Mouse (Mus musculus) midbrain, embryonic 10.5 days (tissue): ENCODE data around the gene Efnb2. TPM values are rescaled to one million over a fixed set of nuclear protein-coding genes. Genes with fewer than 3 reads are reported as not detected.

Experiments used
- DNase-seq: peaks from one replicate; pipeline ENCODE4 v3.0.0-alpha.2; 2017; ENCODE audit warnings: low spot score
- H3K27ac ChIP-seq: fragments of 300-500 bp; sonication (generic); replicated peaks from 2 replicates; pipeline ENCODE4 v1.5.1; 2016; ENCODE audit warnings: mild to moderate bottlenecking
- H3K27me3 ChIP-seq: fragments of 300-500 bp; sonication (generic); 2 replicates; pipeline ENCODE4 v1.6.1; 2016; ENCODE audit warnings: low read depth, mild to moderate bottlenecking; ENCODE audit not compliant: poor library complexity, severe bottlenecking
- H3K36me3 ChIP-seq: fragments of 300-500 bp; sonication (generic); 2 replicates; pipeline ENCODE4 v1.6.1; 2016; ENCODE audit warnings: mild to moderate bottlenecking, moderate library complexity
- H3K4me1 ChIP-seq: fragments of 300-500 bp; sonication (generic); 2 replicates; pipeline ENCODE4 v1.6.1; 2016
- H3K4me3 ChIP-seq: fragments of 300-500 bp; sonication (generic); 2 replicates; pipeline ENCODE4 v1.5.1; 2016; ENCODE audit warnings: mild to moderate bottlenecking, moderate library complexity
- H3K9me3 ChIP-seq: fragments of 300-500 bp; sonication (generic); replicated peaks from 2 replicates; pipeline ENCODE4 v1.6.1; 2016; ENCODE audit warnings: mild to moderate bottlenecking
- WGBS: fragments of 180-500 bp; shearing (Covaris S2); methylation state at CpG from one replicate; pipeline ENCODE4 v1.1.7; 2016; 5-methylcytosine and 5-hydroxymethylcytosine counted together
- polyA plus RNA-seq: library from polyadenylated mRNA; unstranded; fragments of >200 nt; fragmentation: Nextera tagmentation; extraction: Ambion mirVana; gene quantifications from 2 replicates; pipeline ENCODE4 v1.2.1, GENCODE M21; 2016

Gene Efnb2
- polyA plus RNA-seq: 14.7 and 15.8 TPM in 2 replicates

DNA sequence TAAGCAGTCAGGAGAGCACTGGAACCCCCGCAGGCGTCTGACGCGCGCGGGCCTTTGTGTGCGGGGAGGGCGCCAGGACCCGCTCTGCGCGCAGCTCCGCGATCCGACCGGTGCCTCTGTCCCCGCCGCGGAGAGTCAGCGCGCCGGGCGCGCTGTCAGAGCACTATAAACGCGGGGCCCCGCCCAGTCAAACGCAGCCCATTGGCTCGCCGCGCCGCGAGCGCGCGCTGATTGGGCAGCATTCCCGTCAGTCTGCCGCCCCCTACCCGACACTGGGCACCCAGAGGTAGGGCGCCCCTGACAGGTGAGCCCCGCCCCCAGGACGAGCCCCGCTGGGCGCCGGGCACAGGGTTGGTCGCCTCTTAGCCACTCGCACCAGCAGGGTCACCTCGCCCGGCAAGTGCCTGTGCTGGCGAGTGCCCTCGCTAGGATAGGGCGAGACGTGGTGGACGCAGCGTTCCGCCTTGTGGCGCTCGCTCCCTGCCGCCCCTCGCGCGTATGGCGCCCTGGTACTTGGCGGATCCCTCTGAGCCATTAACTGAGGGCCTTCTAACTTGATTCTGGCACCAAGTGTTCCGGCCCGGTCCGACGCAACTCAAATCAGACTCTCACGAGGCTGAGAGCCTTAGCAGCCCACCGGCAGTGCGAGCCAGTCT is at the start of gene Efnb2:
Gene Efnb2 (minus strand): TSS at position 140 of the 656 bp plus-strand sequence.
- H3K27ac ChIP-seq: peak within 1 kb of the TSS; percentile 92

DNA sequence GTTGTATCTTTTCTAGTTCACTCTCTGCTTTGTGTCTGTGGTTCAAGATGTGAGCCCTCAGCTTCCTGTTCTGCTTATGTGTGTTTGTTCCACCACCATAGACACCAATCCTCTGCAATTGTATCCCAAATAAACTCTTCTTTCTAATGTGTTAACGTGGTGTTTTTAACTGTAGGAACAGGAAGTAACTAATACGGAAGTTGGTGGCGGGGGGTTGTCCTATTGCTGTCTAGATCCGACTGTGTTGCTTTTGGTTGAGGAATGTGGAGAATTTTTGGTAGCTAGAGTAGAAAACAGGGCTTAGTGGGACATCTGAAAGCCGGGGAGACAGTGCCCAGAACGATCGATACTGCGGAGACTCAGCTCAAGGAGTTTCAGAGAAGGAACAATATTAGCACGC is 43.8 kb upstream of the Efnb2 start:
- H3K4me1 ChIP-seq: no peaks in the 10 kb centered on the region
- no peaks in the 10 kb centered on the region for H3K27me3 ChIP-seq
- no peaks in the 10 kb centered on the region for H3K36me3 ChIP-seq
- WGBS: 81% methylated on average over 9 of the region's 9 CpGs
- H3K27ac ChIP-seq: no peak overlapping the region
- no peak for DNase-seq
- H3K4me3 ChIP-seq: no peak overlapping the region
- H3K9me3 ChIP-seq: no peaks in the 10 kb centered on the region

More for the DNA sequence above, at the start of gene Efnb2:
- Histone ChIP-seq H3K27me3 (peaks cover 15% of the 10 kb centered on the region; the same call in 1 of the 2 replicates), H3K36me3 (peaks cover 16% of the 10 kb centered on the region), H3K9me3 (no peaks in the 10 kb centered on the region), H3K4me3 (peak within 1 kb of the TSS; percentile 93), H3K4me1 (peaks cover 44% of the 10 kb centered on the region)
- peak; percentile 95 for DNase-seq
- under 1% methylated on average over 70 of the region's 70 CpGs for WGBS

DNA sequence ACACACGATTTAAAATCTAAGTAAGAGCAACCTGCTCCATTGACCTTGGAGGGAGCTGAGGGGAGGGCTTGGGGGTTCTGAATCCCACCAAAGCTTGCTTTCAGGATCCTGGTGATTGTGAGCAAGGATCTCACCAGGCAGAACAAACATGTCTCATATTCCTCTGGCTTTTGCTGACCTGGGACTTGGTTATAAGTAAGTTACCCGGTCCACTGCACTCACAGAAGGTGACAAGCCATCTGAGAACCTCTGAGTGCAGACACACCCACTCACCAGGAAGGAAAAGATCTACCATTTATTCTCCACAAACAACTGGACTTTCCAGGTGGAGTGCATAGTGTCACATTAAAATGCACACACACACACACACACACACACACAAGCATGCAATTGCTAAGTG is 42.6 kb upstream of the Efnb2 start:
- Histone ChIP-seq H3K4me1 (no peaks in the 10 kb centered on the region), H3K36me3 (no peaks in the 10 kb centered on the region), H3K9me3 (no peaks in the 10 kb centered on the region), H3K27ac (no peak overlapping the region), H3K4me3 (no peak overlapping the region), H3K27me3 (no peaks in the 10 kb centered on the region)
- WGBS: 91% methylated on average over 2 of the region's 2 CpGs
- DNase-seq: no peak

DNA sequence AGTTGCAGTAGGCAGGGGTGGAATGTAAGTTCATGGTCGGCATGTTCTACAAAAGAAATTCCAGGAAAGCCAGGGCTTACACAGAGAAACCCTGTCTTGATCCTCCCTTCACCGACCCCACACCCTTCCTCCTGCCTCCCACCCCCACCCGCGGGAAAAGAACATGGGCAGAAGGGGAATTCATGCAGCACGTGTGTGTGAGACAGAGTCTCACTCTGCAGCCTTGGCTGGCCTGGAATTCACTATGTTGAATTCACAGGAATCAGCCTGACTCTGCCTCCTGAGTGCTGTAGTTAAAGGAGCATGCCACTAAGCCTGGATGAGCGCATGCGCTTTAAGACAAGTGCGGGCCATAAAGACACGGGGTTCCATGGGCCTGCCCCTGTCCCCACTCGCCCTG is 39.8 kb upstream of the Efnb2 start:
- no peaks in the 10 kb centered on the region for H3K27me3 ChIP-seq
- 95% methylated on average over 10 of the region's 10 CpGs for WGBS

DNA sequence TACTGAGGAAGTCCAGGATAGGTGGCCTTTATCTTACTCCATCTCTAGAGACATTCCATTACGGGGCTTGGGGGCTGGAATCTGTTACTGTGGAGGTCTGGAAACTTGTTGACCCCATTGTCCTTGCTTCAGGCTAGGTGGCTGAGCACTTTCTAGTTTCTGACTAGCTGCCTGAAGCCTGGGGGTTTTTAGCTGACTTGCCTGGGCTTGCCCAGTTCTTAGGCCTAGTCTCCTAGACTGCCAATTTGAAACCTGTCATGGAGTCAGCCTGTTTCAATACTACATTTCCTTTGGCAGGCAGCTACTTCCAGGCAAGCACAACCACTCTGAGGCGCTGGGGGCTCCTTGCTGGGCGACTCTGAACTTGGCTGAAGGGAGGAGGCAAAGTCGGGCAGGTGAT is 39.2 kb upstream of the Efnb2 start:
- no peaks in the 10 kb centered on the region for H3K36me3 ChIP-seq
- no peaks in the 10 kb centered on the region for H3K27me3 ChIP-seq
- no peaks in the 10 kb centered on the region for H3K4me1 ChIP-seq
- no peak for DNase-seq
- WGBS: 85% methylated on average over 4 of the region's 4 CpGs
- H3K9me3 ChIP-seq: no peaks in the 10 kb centered on the region
- no peak overlapping the region for H3K27ac ChIP-seq
- no peak overlapping the region for H3K4me3 ChIP-seq

More for the DNA sequence above, 39.8 kb upstream of the Efnb2 start:
- H3K4me3 ChIP-seq: no peak overlapping the region
- H3K36me3 ChIP-seq: no peaks in the 10 kb centered on the region
- no peak overlapping the region for H3K27ac ChIP-seq
- no peaks in the 10 kb centered on the region for H3K9me3 ChIP-seq
- H3K4me1 ChIP-seq: no peaks in the 10 kb centered on the region
- no peak for DNase-seq

DNA sequence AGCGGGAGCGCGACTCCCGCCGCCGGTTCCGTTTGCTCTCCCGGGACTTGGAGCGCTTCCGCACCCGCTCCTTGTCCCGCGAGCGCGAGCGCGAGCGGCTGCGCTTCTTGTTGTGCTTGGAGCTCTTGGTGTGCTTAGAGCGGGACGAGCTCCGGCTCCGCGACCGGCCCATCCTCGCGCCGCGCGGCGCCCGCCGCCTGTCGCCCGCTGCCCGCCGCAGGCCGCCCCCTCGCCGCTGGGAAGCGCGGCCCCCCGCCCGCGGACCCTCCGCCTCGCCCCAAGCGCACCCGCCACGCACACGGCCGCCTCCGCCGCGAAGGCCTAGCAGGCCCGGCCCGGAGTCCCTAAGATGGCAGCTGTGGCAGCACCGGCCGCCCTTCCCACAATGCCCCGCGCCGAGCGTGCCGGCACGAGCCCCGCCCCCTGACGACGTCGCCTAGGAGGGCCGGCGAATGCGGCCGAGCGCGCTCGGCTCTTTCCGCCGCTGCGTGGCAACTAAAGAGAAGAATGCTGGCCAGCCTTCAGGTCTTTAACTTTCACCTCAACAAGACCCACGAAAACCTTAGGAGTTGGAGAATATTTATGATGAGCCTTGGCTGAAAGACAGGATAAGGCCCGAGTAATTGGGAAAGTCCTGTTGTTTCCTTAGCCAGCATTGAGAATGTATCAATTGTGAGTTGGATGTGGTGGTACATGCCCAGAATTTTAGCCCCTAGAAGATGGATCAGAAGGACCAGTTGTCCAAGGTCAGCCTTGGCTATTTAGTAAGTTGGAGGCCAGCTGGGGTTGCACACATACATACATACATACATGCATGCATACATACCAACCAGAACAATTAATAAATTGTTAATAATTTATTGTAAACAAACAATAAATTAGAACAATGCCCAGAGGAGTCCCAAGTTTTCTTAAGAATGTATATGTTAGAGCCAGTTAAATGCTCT is 29.4 kb upstream of the Efnb2 start, which contains the start of gene Arglu1:
Gene Arglu1 (minus strand): TSS at position 376 of the 947 bp plus-strand sequence.
- peak within 1 kb of the TSS; percentile 99 for H3K27ac ChIP-seq
- no peaks in the 10 kb centered on the region for H3K9me3 ChIP-seq
- peak; percentile 95 for DNase-seq
- H3K4me1 ChIP-seq: peaks cover 43% of the 10 kb centered on the region
- peak within 1 kb of the TSS; percentile 88 for H3K4me3 ChIP-seq
- under 1% methylated on average over 81 of the region's 81 CpGs for WGBS
- H3K36me3 ChIP-seq: no peaks in the 10 kb centered on the region
- H3K27me3 ChIP-seq: no peaks in the 10 kb centered on the region; the same call in 1 of the 2 replicates

DNA sequence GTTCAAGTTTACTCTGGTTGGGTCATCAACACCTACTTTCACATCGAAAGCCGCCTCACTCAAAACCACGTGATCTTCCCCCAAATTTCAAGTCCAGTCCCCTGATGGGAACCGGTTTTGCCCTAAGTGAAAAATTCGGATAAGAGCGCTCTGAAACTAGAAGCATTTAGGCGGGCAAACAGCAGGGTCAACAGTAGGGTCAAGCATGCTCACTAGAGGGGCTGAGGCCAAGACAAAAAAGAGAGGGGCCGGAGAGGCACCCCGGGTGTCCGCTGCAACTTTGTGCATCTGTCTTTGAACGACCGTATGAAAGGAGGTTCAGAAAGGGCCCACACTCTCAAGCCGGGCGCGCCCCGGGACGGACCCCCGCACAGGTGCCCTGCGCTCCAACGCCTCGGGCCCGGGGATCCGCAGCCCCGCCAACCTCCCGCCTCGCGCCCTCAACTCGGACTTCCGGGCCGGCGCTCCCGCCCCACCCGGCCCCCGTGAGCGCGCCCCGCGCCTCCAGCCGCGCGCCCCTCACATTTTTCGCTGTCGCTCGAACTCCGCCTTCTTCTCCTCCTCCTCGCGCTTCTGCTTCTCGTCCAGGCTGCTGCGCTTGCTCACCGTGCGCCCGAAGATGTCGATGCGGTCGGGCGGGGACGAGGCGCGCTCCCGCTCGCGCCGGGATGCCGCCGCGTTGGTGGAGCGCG is 28.6 kb upstream of the Efnb2 start:
- Histone ChIP-seq H3K4me1 (peaks cover 45% of the 10 kb centered on the region), H3K36me3 (no peaks in the 10 kb centered on the region), H3K27me3 (no peaks in the 10 kb centered on the region; the same call in 1 of the 2 replicates), H3K9me3 (no peaks in the 10 kb centered on the region), H3K27ac (peak overlapping the region; percentile 99), H3K4me3 (peak overlapping the region; percentile 88)
- under 1% methylated on average over 61 of the region's 68 CpGs for WGBS
- peak; percentile 73 for DNase-seq

DNA sequence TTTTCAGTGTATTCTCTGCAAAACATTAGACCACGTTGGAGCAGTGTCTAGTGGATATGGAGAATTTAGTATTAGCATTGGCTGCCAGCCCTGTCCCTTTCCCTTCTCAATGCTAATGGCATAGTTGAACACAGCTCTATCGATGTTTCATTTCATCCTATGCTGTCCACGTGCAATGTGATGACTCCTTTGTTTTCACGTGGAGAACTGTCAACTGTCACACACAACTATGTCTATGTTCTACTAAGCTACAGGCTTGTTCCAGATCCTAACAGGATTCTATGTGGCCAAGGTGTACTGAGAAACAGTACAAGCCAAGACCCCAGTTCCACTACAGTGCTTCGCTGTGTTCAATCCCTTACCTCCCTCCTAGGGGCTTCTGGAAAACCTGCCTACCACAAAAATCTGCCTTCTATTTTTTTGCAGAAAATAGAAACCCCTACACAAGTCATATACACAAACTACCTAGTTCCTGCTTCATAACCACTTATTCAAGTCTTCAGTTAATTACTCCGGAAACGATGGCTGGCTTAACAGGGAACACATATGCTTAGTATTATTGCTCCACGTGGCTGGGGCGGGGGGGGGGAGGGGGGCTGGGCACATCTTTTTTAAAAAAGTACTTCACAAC is 27.9 kb upstream of the Efnb2 start:
- Histone ChIP-seq H3K27ac (peak overlapping the region; percentile 99), H3K4me3 (peak overlapping the region; percentile 88), H3K4me1 (peaks cover 45% of the 10 kb centered on the region), H3K27me3 (no peaks in the 10 kb centered on the region; the same call in 1 of the 2 replicates), H3K9me3 (no peaks in the 10 kb centered on the region), H3K36me3 (no peaks in the 10 kb centered on the region)
- DNase-seq: no peak
- 23% methylated on average over 9 of the region's 9 CpGs for WGBS

DNA sequence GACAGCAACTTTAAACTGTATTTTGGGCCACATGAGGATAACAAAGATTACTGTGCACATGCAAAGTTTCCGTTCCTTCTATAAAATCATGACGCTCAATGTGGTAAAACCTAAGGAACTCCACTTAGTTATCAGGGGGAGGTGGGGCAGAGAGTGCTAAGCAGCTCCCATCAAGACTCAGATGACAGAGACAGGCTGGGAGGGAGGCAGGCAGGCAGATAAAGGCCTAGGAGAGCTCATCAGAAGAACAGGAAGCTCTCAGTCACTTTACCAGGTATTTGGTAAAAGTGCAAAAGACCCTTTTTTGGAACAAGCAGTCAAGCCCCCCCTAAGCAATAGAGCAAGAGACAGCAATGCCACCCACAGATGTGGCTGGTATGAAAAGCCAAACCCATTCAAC is 24.5 kb upstream of the Efnb2 start:
- 95% methylated on average over 2 of the region's 2 CpGs for WGBS
- Histone ChIP-seq H3K27ac (no peak overlapping the region), H3K4me3 (no peak overlapping the region), H3K4me1 (peaks cover 41% of the 10 kb centered on the region), H3K27me3 (no peaks in the 10 kb centered on the region), H3K36me3 (peaks cover 33% of the 10 kb centered on the region), H3K9me3 (no peaks in the 10 kb centered on the region)
- no peak for DNase-seq

DNA sequence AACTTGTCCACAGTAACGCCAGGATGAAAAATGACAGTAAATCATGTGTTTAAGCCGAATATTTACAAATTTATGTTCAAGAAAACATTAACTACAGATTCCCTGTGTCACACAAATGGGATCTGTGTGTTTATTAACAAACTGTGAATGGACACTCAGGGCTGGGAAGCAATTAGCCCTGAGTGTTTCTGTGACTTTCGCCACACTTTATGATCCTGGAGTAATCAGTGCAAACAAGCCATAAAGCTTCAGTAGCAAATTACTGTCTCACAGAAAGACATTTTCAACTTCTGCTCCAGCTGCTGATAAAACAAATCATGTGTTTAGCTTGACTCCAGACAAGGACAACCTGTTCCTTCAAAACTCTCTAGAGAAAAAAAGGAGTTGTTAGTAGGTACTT is 21.7 kb upstream of the Efnb2 start:
- WGBS: 90% methylated on average over 3 of the region's 3 CpGs
- peaks cover 61% of the 10 kb centered on the region for H3K36me3 ChIP-seq

DNA sequence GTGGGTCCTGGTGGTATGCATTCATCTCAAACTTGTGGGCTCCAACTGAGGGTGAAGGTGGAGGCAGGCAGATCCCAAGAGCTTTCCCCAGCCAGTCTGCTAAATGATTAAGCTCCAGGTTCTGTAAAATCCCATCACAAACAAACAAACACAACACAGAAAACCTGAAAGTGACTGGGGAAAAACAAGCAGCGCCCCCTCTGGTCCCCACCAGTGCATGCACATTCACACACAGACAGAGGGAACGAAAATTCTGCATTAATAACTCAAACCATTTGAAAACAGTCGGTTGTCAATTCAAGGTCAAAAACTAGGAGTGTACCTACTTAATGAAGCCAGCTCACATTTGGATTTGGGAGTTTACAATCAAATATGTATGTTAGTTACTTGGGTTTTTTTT is 17.2 kb upstream of the Efnb2 start:
- H3K27ac ChIP-seq: no peak overlapping the region
- DNase-seq: no peak
- WGBS: 88% methylated on average over 3 of the region's 3 CpGs
- no peaks in the 10 kb centered on the region for H3K4me1 ChIP-seq
- peaks cover 98% of the 10 kb centered on the region for H3K36me3 ChIP-seq
- no peak overlapping the region for H3K4me3 ChIP-seq
- H3K27me3 ChIP-seq: no peaks in the 10 kb centered on the region
- no peaks in the 10 kb centered on the region for H3K9me3 ChIP-seq

More for the DNA sequence above, 21.7 kb upstream of the Efnb2 start:
- peaks cover 23% of the 10 kb centered on the region for H3K4me1 ChIP-seq
- H3K27ac ChIP-seq: no peak overlapping the region
- no peak overlapping the region for H3K4me3 ChIP-seq
- H3K27me3 ChIP-seq: no peaks in the 10 kb centered on the region
- H3K9me3 ChIP-seq: no peaks in the 10 kb centered on the region
- no peak for DNase-seq

DNA sequence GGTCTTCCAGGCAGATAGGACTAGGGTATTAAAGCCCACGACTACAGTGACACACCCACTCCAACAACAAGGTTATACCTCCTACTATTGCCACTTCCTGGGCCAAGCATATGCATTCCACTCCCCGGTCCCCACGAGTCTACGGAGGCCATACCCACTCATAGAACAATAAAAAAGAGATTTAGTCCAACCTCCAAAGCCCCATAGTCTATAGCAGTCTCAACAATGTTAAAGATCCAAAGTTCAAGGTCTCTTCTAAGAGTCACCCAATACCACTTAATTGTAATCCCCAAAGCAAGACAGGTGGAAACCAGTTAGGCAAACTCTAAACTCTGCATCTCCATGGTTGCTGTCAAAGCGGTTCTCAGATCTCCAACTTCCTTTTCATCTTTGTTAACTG is 13.8 kb upstream of the Efnb2 start:
- H3K27me3 ChIP-seq: no peaks in the 10 kb centered on the region
- H3K4me1 ChIP-seq: no peaks in the 10 kb centered on the region
- peaks cover 96% of the 10 kb centered on the region for H3K36me3 ChIP-seq
- no peaks in the 10 kb centered on the region for H3K9me3 ChIP-seq
- H3K27ac ChIP-seq: no peak overlapping the region
- WGBS: 89% methylated on average over 5 of the region's 5 CpGs
- DNase-seq: no peak
- H3K4me3 ChIP-seq: no peak overlapping the region
